Mouse (Mus musculus): ENCODE data around the gene Skap2. TPM values are rescaled to one million over a fixed set of nuclear protein-coding genes. Genes with fewer than 3 reads are reported as not detected.

Gene Skap2
- polyA plus RNA-seq, 1 experiment from 2014 or later = 18.3 TPM

DNA sequence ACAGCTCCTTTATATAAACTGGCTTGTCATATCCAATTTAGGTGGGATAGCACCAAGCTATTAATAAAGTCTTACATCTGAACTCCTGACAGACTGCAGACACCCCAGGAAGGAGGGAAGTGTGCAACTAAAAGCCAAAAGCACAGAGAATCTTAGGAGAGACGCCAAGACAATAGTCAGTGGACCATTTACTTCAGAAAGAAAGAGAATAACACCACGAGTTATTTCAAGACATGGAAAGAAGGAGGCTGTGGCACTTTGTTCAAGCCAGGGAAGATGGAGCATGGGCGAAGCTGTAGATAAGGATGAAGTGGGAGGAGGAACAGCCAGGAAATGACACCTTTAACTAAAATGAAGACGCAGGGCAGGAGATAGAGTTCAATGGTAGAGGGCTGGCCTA is 78.4 kb downstream of the Skap2 start:
- Histone ChIP-seq H3K9me3 (no peaks in the 10 kb centered on the region), H3K4me1 (peaks cover 5% of the 10 kb centered on the region; the same call in 1 of the 2 replicates), H3K9ac (no peak overlapping the region), H3K36me3 (no peaks in the 10 kb centered on the region), H3K27ac (replicated peaks) (no peak overlapping the region), H3K4me2 (no peak overlapping the region), H3K27me3 (replicated peaks) (no peaks in the 10 kb centered on the region), H3K4me3 (no peak overlapping the region)
- WGBS = 24% methylated on average over 4 of the region's 4 CpGs
- ATAC-seq (ENCODE audit: extremely low read depth, insufficient number of reproducible peaks, low FRiP score, low TSS enrichment) = no peak

DNA sequence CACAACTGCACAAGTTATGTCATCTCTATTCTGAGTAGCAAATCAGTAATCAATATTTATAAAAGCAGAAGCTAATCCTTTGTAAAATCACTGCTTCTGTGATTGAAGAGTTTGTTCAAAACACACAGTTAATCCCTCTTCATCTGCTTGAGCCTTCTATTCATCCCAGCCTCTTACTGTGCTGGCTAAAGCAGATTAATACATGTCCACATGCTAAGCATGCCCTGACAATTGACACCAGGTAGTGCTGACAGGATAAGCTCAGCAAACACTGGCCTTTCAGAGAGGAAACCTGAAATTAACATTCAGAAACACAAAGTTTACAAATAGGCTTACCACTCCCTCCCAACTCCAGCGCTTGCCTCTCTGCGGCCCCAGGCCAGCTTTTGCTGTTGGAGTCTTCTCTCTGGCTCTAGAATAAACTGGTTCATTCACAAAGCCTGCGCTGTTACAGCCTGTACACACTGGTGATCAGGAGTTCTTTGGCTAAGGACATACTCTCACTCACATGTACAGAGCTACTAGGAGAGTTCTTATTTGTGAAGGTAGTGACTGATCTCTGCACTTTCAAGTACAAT is 79.2 kb downstream of the Skap2 start:
- ATAC-seq (ENCODE audit: extremely low read depth, insufficient number of reproducible peaks, low FRiP score, low TSS enrichment) = no peak

DNA sequence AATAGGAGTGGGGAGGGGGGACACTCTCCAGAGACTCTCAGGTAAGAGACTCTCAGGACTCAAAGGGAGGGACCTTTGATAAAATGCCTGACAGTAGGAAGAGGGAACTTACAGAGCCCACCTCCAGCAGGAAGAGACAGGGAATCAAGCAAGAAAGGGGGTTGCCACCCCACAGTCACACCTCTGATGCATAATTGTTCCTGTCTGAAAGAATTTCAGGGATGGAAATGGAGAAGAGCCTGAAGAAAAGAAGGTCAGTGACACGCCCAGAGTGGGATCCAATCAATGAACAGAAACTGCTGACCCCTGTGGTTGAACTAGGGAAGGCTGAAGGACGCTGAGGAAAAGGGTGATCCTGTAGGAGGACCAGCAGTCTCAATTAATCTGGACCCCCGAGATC is 85.2 kb downstream of the Skap2 start:
- Histone ChIP-seq H3K4me3 (no peak overlapping the region), H3K4me2 (no peak overlapping the region), H3K36me3 (no peaks in the 10 kb centered on the region), H3K9me3 (no peaks in the 10 kb centered on the region), H3K4me1 (no peaks in the 10 kb centered on the region), H3K9ac (no peak overlapping the region), H3K27ac (replicated peaks) (no peak overlapping the region), H3K27me3 (replicated peaks) (no peaks in the 10 kb centered on the region)
- no peak for ATAC-seq (ENCODE audit: extremely low read depth, insufficient number of reproducible peaks, low FRiP score, low TSS enrichment)
- 47% methylated on average over 3 of the region's 3 CpGs for WGBS

More for the DNA sequence above, 79.2 kb downstream of the Skap2 start:
- no peaks in the 10 kb centered on the region for H3K36me3 ChIP-seq
- no peaks in the 10 kb centered on the region for H3K9me3 ChIP-seq
- no peak overlapping the region for H3K4me3 ChIP-seq
- WGBS = 55% methylated on average over 3 of the region's 3 CpGs
- H3K27me3 ChIP-seq (replicated peaks) = no peaks in the 10 kb centered on the region
- no peak overlapping the region for H3K4me2 ChIP-seq
- H3K9ac ChIP-seq = no peak overlapping the region
- H3K27ac ChIP-seq (replicated peaks) = no peak overlapping the region; the same call in 1 of the 2 replicates
- peaks cover 5% of the 10 kb centered on the region; the same call in 1 of the 2 replicates for H3K4me1 ChIP-seq

DNA sequence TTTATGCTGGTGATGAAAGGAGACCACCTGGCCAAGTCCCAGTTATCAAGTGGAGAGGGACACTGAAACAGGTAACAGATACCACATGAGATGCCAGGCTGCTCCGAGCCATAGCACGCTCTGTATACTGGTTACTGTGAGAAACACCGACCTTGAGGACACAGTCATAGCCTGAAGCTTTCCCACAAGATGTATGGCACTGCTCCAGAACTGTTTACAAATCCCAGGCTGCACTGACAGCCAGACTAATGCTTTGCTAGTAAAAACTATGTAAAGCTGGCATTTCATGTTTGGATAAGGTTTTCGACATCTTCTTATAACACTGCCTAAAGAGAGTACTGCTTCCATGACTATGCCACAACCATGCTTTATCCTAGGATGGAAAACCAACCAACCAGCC is 90.5 kb downstream of the Skap2 start:
- Histone ChIP-seq H3K27ac (replicated peaks) (no peak overlapping the region), H3K27me3 (replicated peaks) (no peaks in the 10 kb centered on the region), H3K4me2 (no peak overlapping the region), H3K4me3 (no peak overlapping the region), H3K9ac (no peak overlapping the region), H3K4me1 (no peaks in the 10 kb centered on the region), H3K9me3 (no peaks in the 10 kb centered on the region), H3K36me3 (no peaks in the 10 kb centered on the region)
- WGBS = 73% methylated on average over 4 of the region's 4 CpGs
- ATAC-seq (ENCODE audit: extremely low read depth, insufficient number of reproducible peaks, low FRiP score, low TSS enrichment) = no peak

DNA sequence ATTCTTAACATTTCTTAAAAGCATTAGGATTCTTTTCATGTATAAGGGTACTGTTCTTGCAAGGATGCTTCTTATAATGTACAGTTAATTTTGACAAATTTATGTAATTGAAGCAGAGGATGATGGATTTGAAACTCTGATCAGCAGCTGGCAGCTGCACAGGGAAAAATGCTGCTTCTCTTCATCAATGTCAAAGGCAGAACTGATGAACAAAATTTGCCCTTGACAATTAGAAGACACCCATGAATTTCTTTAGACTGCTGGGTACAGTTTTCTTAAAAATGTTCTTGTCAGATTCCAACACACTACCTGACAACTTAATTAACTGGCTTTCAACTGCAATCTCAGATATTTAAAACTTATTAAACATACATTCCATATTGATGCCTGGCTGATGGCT is 103.9 kb downstream of the Skap2 start:
- no peak overlapping the region for H3K4me3 ChIP-seq
- no peaks in the 10 kb centered on the region for H3K9me3 ChIP-seq
- no peak overlapping the region for H3K9ac ChIP-seq
- ATAC-seq (ENCODE audit: extremely low read depth, insufficient number of reproducible peaks, low FRiP score, low TSS enrichment) = no peak
- H3K4me1 ChIP-seq = peaks cover 15% of the 10 kb centered on the region; the same call in 1 of the 2 replicates
- no peaks in the 10 kb centered on the region for H3K27me3 ChIP-seq (replicated peaks)
- H3K27ac ChIP-seq (replicated peaks) = no peak overlapping the region
- H3K4me2 ChIP-seq = no peak overlapping the region
- H3K36me3 ChIP-seq = no peaks in the 10 kb centered on the region

DNA sequence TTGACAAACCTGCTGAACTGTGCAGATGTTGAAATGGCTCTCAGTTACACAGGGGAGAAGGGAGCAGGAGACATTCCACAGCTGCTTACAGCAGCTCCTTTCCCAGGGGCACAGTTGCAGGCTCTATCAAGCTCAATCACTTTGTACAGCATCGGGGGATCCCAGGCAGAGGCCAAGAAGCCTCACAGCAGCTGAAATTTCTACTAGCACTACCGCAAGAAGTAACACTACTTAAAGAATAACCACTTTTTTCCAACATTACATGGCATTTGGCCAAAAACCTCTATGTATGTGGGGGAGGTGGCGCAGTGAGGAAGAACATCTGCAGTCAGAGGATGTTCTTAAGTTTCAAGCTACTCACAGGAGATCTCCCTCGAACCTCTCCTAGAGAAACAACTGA is 106.7 kb downstream of the Skap2 start:
- Histone ChIP-seq H3K4me2 (no peak overlapping the region), H3K4me3 (no peak overlapping the region), H3K9ac (no peak overlapping the region), H3K27me3 (replicated peaks) (no peaks in the 10 kb centered on the region), H3K36me3 (no peaks in the 10 kb centered on the region), H3K27ac (replicated peaks) (peak overlapping the region; percentile 54), H3K4me1 (peaks cover 15% of the 10 kb centered on the region; the same call in 1 of the 2 replicates), H3K9me3 (no peaks in the 10 kb centered on the region)
- no peak for ATAC-seq (ENCODE audit: extremely low read depth, insufficient number of reproducible peaks, low FRiP score, low TSS enrichment)
- 54% methylated on average over 4 of the region's 4 CpGs for WGBS

DNA sequence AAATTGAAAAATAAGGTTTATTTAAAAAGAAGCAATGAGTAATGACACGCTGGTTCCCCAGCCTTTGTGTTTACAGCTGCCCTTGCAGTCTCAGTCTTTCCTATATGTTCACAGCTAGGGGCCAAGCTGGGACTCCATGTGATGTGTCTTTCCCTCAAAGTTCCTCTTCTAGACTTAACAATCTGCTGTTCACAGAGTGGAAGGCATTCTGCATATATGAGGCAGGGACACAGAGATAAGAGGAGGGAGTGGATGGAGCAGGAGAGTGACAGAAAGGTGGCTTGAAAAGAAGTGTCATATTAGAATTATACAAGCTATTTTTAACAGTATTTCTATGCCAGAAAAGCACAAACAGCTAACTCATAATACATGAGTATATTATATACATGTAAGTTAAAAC is 110.8 kb downstream of the Skap2 start:
- ATAC-seq (ENCODE audit: extremely low read depth, insufficient number of reproducible peaks, low FRiP score, low TSS enrichment) = no peak
- H3K9ac ChIP-seq = no peak overlapping the region
- WGBS = 77% methylated on average over 1 of the region's 1 CpGs

DNA sequence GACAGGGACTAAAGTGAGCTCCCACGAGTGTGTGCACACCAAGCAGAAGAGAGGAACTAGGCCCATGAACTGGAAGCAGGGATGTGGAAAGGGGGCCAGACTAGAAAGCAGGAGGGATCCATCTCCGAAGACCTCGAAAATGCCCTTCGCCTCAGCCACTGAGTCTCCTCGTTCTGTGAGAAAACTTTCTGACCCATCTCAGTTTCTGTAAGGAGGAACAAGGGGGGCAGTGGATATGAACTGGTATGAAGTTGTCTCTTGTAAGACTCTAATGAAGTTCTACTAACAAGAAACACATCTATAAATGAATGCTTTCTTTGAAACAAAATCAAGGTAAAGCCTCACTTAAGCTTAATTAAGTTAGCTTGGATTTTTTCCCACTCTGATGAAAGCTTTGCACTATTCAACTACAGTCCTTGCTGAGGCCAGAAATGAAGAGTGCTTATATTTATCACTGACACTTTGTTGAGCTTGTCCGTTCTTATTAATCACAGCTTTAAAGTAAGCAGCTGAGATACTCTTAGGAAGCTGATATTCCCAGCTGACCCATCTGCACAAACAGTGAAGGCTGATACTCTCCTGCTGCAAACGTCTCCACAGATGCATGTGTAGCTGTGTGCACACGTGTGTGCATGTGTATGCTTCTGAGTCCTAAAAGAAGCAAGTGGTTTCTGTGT is 113.9 kb downstream of the Skap2 start:
- ATAC-seq (ENCODE audit: extremely low read depth, insufficient number of reproducible peaks, low FRiP score, low TSS enrichment) = no peak
- Histone ChIP-seq H3K27me3 (replicated peaks) (no peaks in the 10 kb centered on the region), H3K4me3 (no peak overlapping the region), H3K27ac (replicated peaks) (no peak overlapping the region), H3K9ac (no peak overlapping the region), H3K36me3 (no peaks in the 10 kb centered on the region), H3K4me2 (no peak overlapping the region), H3K9me3 (no peaks in the 10 kb centered on the region), H3K4me1 (peaks cover 20% of the 10 kb centered on the region)
- WGBS = 52% methylated on average over 8 of the region's 8 CpGs

More for the DNA sequence above, 110.8 kb downstream of the Skap2 start:
- Histone ChIP-seq H3K4me3 (no peak overlapping the region), H3K36me3 (no peaks in the 10 kb centered on the region), H3K4me2 (no peak overlapping the region), H3K9me3 (no peaks in the 10 kb centered on the region), H3K27ac (replicated peaks) (no peak overlapping the region), H3K27me3 (replicated peaks) (no peaks in the 10 kb centered on the region), H3K4me1 (peaks cover 27% of the 10 kb centered on the region)

DNA sequence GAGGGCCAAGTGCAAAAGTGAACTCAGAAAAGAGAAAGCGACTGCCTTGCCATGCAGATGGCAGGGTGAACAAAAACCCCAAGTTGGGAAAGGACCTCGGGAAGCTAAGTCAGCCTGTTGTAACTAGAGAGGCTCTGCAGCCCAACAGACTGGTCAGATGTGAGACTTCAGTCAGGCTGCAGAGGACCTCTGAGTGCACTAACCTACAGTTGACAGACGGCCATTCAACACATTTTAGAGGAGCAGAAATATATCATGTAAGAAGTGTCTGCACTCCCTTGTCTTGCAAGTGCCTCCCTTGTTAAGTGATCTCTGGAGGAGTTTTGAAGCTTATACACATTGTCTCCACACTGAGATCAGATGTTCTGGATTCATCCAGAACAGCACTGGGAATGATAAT is 116.6 kb downstream of the Skap2 start:
- ATAC-seq (ENCODE audit: extremely low read depth, insufficient number of reproducible peaks, low FRiP score, low TSS enrichment) = no peak
- H3K4me1 ChIP-seq = peaks cover 20% of the 10 kb centered on the region
- no peak overlapping the region for H3K4me2 ChIP-seq
- no peak overlapping the region for H3K4me3 ChIP-seq
- no peaks in the 10 kb centered on the region for H3K9me3 ChIP-seq
- no peaks in the 10 kb centered on the region for H3K27me3 ChIP-seq (replicated peaks)
- H3K27ac ChIP-seq (replicated peaks) = no peak overlapping the region
- H3K36me3 ChIP-seq = no peaks in the 10 kb centered on the region
- no peak overlapping the region for H3K9ac ChIP-seq
- 56% methylated on average over 3 of the region's 3 CpGs for WGBS

DNA sequence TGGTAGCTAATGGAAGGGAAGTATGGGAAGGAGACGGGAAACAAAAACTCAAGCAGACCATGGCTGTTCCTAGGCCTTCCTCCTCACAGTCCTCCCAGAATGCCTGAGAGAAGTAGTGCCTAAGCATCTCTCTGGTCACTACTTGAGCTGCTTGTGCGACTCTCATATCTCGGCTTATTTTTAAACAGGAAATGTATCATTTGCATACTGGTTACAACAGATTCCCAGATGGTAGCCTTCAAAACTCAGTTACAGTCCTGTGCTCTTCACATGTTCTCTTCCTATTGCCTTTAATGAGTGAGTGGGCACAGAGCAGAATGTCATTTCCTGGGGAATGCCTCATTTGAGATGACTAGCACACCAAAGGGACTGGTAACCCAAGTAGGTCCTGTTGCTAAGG is 117.6 kb downstream of the Skap2 start:
- WGBS = 69% methylated on average over 3 of the region's 3 CpGs
- ATAC-seq (ENCODE audit: extremely low read depth, insufficient number of reproducible peaks, low FRiP score, low TSS enrichment) = no peak
- Histone ChIP-seq H3K27ac (replicated peaks) (no peak overlapping the region), H3K9ac (no peak overlapping the region), H3K4me2 (no peak overlapping the region), H3K36me3 (no peaks in the 10 kb centered on the region), H3K27me3 (replicated peaks) (no peaks in the 10 kb centered on the region), H3K4me3 (no peak overlapping the region), H3K9me3 (no peaks in the 10 kb centered on the region), H3K4me1 (peaks cover 26% of the 10 kb centered on the region)

DNA sequence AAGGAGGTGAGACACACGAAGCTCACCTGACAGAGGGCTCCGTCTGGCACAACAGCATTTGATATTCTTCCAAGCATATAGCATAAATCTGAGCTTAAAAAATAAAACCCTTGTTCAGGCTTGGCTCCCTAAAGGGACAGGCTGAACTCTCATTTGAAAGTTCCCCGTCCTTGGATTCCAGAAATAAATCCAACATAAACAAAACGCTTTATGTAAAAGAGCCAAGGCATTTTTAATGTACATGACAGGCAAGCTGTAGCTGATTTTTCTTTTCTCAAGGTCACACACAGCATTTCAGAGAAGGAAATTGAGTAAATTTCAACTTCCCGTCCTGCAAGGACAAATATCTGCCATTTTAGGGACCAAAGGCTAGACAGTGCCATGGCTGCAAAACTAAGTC is 122.0 kb downstream of the Skap2 start:
- peak overlapping the region; percentile 48 for H3K27ac ChIP-seq (replicated peaks)
- H3K9ac ChIP-seq = no peak overlapping the region
- no peaks in the 10 kb centered on the region for H3K27me3 ChIP-seq (replicated peaks)
- H3K4me3 ChIP-seq = no peak overlapping the region
- no peaks in the 10 kb centered on the region for H3K9me3 ChIP-seq
- H3K36me3 ChIP-seq = no peaks in the 10 kb centered on the region
- no peak for ATAC-seq (ENCODE audit: extremely low read depth, insufficient number of reproducible peaks, low FRiP score, low TSS enrichment)
- H3K4me1 ChIP-seq = peaks cover 37% of the 10 kb centered on the region
- WGBS = 66% methylated on average over 5 of the region's 5 CpGs
- no peak overlapping the region for H3K4me2 ChIP-seq

DNA sequence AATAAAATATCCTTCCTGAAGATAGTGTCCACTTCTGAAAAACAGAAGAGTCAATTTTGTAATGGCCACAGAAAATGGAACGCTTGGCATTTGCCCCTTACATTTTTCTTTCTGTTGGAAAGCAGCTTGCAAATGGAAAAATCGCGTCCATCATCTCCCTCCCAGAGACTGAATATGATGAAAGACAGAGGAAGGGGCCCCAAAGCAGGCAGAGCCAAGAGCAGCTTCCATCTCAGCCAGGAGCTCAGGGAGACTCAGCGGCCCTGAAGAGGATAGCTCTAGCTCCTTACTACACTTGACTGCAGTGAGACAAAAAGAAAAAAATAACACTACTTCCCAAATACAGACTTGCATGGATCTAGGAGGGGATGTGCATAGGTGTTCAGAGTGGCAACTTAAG is 122.5 kb downstream of the Skap2 start:
- Histone ChIP-seq H3K9ac (no peak overlapping the region), H3K4me1 (peaks cover 34% of the 10 kb centered on the region), H3K36me3 (no peaks in the 10 kb centered on the region), H3K4me3 (no peak overlapping the region), H3K27me3 (replicated peaks) (no peaks in the 10 kb centered on the region), H3K4me2 (no peak overlapping the region), H3K27ac (replicated peaks) (peak overlapping the region; percentile 48; the same call in 1 of the 2 replicates), H3K9me3 (no peaks in the 10 kb centered on the region)
- WGBS = 52% methylated on average over 4 of the region's 4 CpGs
- no peak for ATAC-seq (ENCODE audit: extremely low read depth, insufficient number of reproducible peaks, low FRiP score, low TSS enrichment)
